ENCODE assay signal across 14 mouse cellular contexts in genomic region chr6:140429236-140429635, GRCm38 (mm10).
"Had no signal": no experiment of that assay in that cellular context is flagged by ENCODE, and none has a peak within 500 bp of the region (broad histone marks: within the 10 kb centered on the region; RNA-seq: fewer than 3 reads in every experiment).

No protein-coding gene starts in this region.

- DNase-seq: gastrocnemius, postnatal 14 days; gastrocnemius, postnatal 36 days; heart, adult 2 months; heart, postnatal 14 days; heart, postnatal 36 days; kidney, adult 11 months; kidney, adult 2 months; kidney, adult 9 months; kidney, postnatal 14 days; kidney, postnatal 36 days; layer of hippocampus, adult 9-11 months; layer of hippocampus, postnatal 36 days; left cerebral cortex, postnatal 4 days; lung, adult 18-20 months had no signal
